Mouse (Mus musculus) thymus, adult 2 months (tissue): ENCODE results near the gene Stk24.

Experiments
- CTCF ChIP-seq: fragments of 200-500 bp; IDR thresholded peaks from 2 replicates; pipeline ENCODE4 v1.5.1; 2012; ENCODE audit warnings: mild to moderate bottlenecking, control low read depth, low read length, moderate library complexity, borderline replicate concordance; ENCODE audit not compliant: control insufficient read depth, poor library complexity, insufficient read depth; ENCODE audit errors: extremely low read depth
- POLR2A ChIP-seq: fragments of 200-500 bp; IDR thresholded peaks from 2 replicates; pipeline ENCODE4 v1.6.1; 2012; ENCODE audit warnings: mild to moderate bottlenecking, low read length, control low read depth, moderate library complexity; ENCODE audit not compliant: control insufficient read depth, poor library complexity, insufficient read depth; ENCODE audit errors: extremely low read depth

DNA sequence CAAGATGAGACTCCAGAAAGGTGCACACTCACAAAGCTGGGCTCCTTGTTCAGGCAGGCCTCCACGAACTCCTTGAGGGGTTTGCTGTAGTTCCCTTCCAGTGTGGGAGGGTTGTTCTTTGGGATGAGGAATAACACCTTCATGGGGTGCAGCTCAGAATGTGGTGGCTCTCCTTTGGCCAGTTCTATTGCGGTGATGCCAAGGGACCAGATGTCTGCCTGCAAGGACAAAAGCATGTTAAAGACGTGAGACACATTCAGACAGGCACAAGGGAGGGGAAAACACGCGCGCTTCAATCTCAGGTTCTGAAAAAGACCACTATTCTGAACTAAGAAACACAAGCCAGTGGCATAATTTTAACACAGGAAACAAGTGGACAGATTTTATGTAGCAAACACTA is 82.7 kb downstream of the Stk24 start:
- no peak for TF ChIP-seq CTCF
- TF ChIP-seq POLR2A: no peak
